Mouse (Mus musculus): ENCODE measurements around the gene Stx16. TPM values are rescaled to one million over a fixed set of nuclear protein-coding genes. Genes with fewer than 3 reads are reported as not detected.

The Stx16 gene
- polyA plus RNA-seq, 1 experiment from 2014 or later, result 11.2 TPM

GRCm38 (mm10) chr2:174110783-174111549 lies 34.9 kb downstream of the Stx16 start:
- H3K9ac ChIP-seq, result peak overlapping the region; percentile 89
- WGBS, result 46% methylated on average over 33 of the region's 33 CpGs
- H3K4me1 ChIP-seq (replicated peaks), result peaks cover 29% of the 10 kb centered on the region
- no peaks in the 10 kb centered on the region for H3K9me3 ChIP-seq (replicated peaks)
- peak overlapping the region; percentile 70 for H3K4me3 ChIP-seq
- no peaks in the 10 kb centered on the region for H3K27me3 ChIP-seq (replicated peaks)
- H3K27ac ChIP-seq (ENCODE audit: poor library complexity, severe bottlenecking), result peak overlapping the region; percentile 17; the same call in 1 of the 2 replicates
- peak; percentile 31; the same call in 1 of the 2 replicates for ATAC-seq (ENCODE audit: insufficient number of reproducible peaks, low FRiP score)
- peaks cover 35% of the 10 kb centered on the region for H3K36me3 ChIP-seq
- peak overlapping the region; percentile 84 for H3K4me2 ChIP-seq

- Histone ChIP-seq H3K4me2 (no peak overlapping the region), H3K27ac (ENCODE audit: poor library complexity, severe bottlenecking) (no peak overlapping the region), H3K9ac (no peak overlapping the region), H3K27me3 (replicated peaks) (no peaks in the 10 kb centered on the region), H3K36me3 (peaks cover 52% of the 10 kb centered on the region), H3K4me1 (replicated peaks) (peaks cover 35% of the 10 kb centered on the region), H3K9me3 (replicated peaks) (no peaks in the 10 kb centered on the region), H3K4me3 (no peak overlapping the region)
- 51% methylated on average over 18 of the region's 18 CpGs for WGBS
- ATAC-seq (ENCODE audit: insufficient number of reproducible peaks, low FRiP score), result no peak
Observed at GRCm38 (mm10) chr2:174112931-174113330, 36.8 kb downstream of the Stx16 start.

- no peak overlapping the region for H3K9ac ChIP-seq
- no peak overlapping the region for H3K4me2 ChIP-seq
- H3K36me3 ChIP-seq, result peaks cover 64% of the 10 kb centered on the region
- no peaks in the 10 kb centered on the region for H3K9me3 ChIP-seq (replicated peaks)
- 85% methylated on average over 12 of the region's 12 CpGs for WGBS
- H3K4me1 ChIP-seq (replicated peaks), result peaks cover 35% of the 10 kb centered on the region
- H3K27ac ChIP-seq (ENCODE audit: poor library complexity, severe bottlenecking), result no peak overlapping the region
- no peak overlapping the region for H3K4me3 ChIP-seq
- no peak for ATAC-seq (ENCODE audit: insufficient number of reproducible peaks, low FRiP score)
- no peaks in the 10 kb centered on the region for H3K27me3 ChIP-seq (replicated peaks)
Observed at GRCm38 (mm10) chr2:174114148-174114864, 38.2 kb downstream of the Stx16 start.

GRCm38 (mm10) chr2:174116929-174117328 lies 40.8 kb downstream of the Stx16 start:
- WGBS, result 53% methylated on average over 16 of the region's 16 CpGs
- Histone ChIP-seq H3K9ac (no peak overlapping the region), H3K27ac (ENCODE audit: poor library complexity, severe bottlenecking) (0 out of 2 replicates have a peak overlapping the region, but pooled peaks have one; percentile 5), H3K27me3 (replicated peaks) (no peaks in the 10 kb centered on the region), H3K36me3 (peaks cover 86% of the 10 kb centered on the region), H3K4me1 (replicated peaks) (peaks cover 17% of the 10 kb centered on the region), H3K9me3 (replicated peaks) (no peaks in the 10 kb centered on the region), H3K4me3 (no peak overlapping the region), H3K4me2 (peak overlapping the region; percentile 23; the same call in 1 of the 2 replicates)
- ATAC-seq (ENCODE audit: insufficient number of reproducible peaks, low FRiP score), result 0 out of 2 replicates have a peak, but pooled peaks have one; percentile 33

- Histone ChIP-seq H3K4me3 (no peak overlapping the region), H3K27me3 (replicated peaks) (no peaks in the 10 kb centered on the region), H3K4me1 (replicated peaks) (peaks cover 8% of the 10 kb centered on the region; the same call in 1 of the 2 replicates), H3K9me3 (replicated peaks) (no peaks in the 10 kb centered on the region), H3K9ac (no peak overlapping the region), H3K36me3 (peaks cover 88% of the 10 kb centered on the region), H3K27ac (ENCODE audit: poor library complexity, severe bottlenecking) (no peak overlapping the region), H3K4me2 (no peak overlapping the region)
- WGBS, result 78% methylated on average over 11 of the region's 11 CpGs
- no peak for ATAC-seq (ENCODE audit: insufficient number of reproducible peaks, low FRiP score)
Observed at GRCm38 (mm10) chr2:174118141-174118540, 42.0 kb downstream of the Stx16 start.

GRCm38 (mm10) chr2:174119259-174119658 lies 43.2 kb downstream of the Stx16 start:
- Histone ChIP-seq H3K4me1 (replicated peaks) (0 out of 2 replicates have a peak, but pooled peaks cover 6% of the 10 kb centered on the region), H3K4me3 (no peak overlapping the region), H3K9ac (no peak overlapping the region), H3K27ac (ENCODE audit: poor library complexity, severe bottlenecking) (no peak overlapping the region), H3K36me3 (peaks cover 94% of the 10 kb centered on the region), H3K27me3 (replicated peaks) (no peaks in the 10 kb centered on the region), H3K9me3 (replicated peaks) (peaks cover 6% of the 10 kb centered on the region), H3K4me2 (no peak overlapping the region)
- 93% methylated on average over 11 of the region's 11 CpGs for WGBS
- ATAC-seq (ENCODE audit: insufficient number of reproducible peaks, low FRiP score), result no peak

- H3K4me1 ChIP-seq (replicated peaks), result 0 out of 2 replicates have a peak, but pooled peaks cover 6% of the 10 kb centered on the region
- no peak overlapping the region for H3K4me3 ChIP-seq
- no peak for ATAC-seq (ENCODE audit: insufficient number of reproducible peaks, low FRiP score)
- no peak overlapping the region for H3K9ac ChIP-seq
- H3K27ac ChIP-seq (ENCODE audit: poor library complexity, severe bottlenecking), result no peak overlapping the region
- H3K36me3 ChIP-seq, result peaks cover 92% of the 10 kb centered on the region
- no peaks in the 10 kb centered on the region for H3K27me3 ChIP-seq (replicated peaks)
- H3K4me2 ChIP-seq, result no peak overlapping the region
- H3K9me3 ChIP-seq (replicated peaks), result peaks cover 19% of the 10 kb centered on the region
- WGBS, result 90% methylated on average over 19 of the region's 19 CpGs
Observed at GRCm38 (mm10) chr2:174120631-174121030, 44.5 kb downstream of the Stx16 start.

GRCm38 (mm10) chr2:174121411-174121947 lies 45.4 kb downstream of the Stx16 start:
- H3K9me3 ChIP-seq (replicated peaks), result peaks cover 19% of the 10 kb centered on the region
- H3K27me3 ChIP-seq (replicated peaks), result no peaks in the 10 kb centered on the region
- WGBS, result 83% methylated on average over 12 of the region's 12 CpGs
- H3K27ac ChIP-seq (ENCODE audit: poor library complexity, severe bottlenecking), result no peak overlapping the region
- no peak overlapping the region for H3K4me2 ChIP-seq
- no peak overlapping the region for H3K9ac ChIP-seq
- no peak overlapping the region for H3K4me3 ChIP-seq
- peaks cover 7% of the 10 kb centered on the region for H3K4me1 ChIP-seq (replicated peaks)
- peaks cover 86% of the 10 kb centered on the region for H3K36me3 ChIP-seq
- ATAC-seq (ENCODE audit: insufficient number of reproducible peaks, low FRiP score), result peak; percentile 24; the same call in 1 of the 2 replicates

GRCm38 (mm10) chr2:174122331-174122730 lies 46.2 kb downstream of the Stx16 start:
- Histone ChIP-seq H3K9me3 (replicated peaks) (peaks cover 19% of the 10 kb centered on the region), H3K9ac (no peak overlapping the region), H3K36me3 (peaks cover 77% of the 10 kb centered on the region), H3K4me3 (no peak overlapping the region), H3K27me3 (replicated peaks) (no peaks in the 10 kb centered on the region), H3K27ac (ENCODE audit: poor library complexity, severe bottlenecking) (no peak overlapping the region), H3K4me1 (replicated peaks) (peaks cover 10% of the 10 kb centered on the region), H3K4me2 (no peak overlapping the region)
- WGBS, result 89% methylated on average over 2 of the region's 2 CpGs
- no peak for ATAC-seq (ENCODE audit: insufficient number of reproducible peaks, low FRiP score)

- H3K4me3 ChIP-seq, result no peak overlapping the region
- H3K27me3 ChIP-seq (replicated peaks), result 0 out of 2 replicates have a peak, but pooled peaks cover 5% of the 10 kb centered on the region
- no peak for ATAC-seq (ENCODE audit: insufficient number of reproducible peaks, low FRiP score)
- WGBS, result 91% methylated on average over 3 of the region's 3 CpGs
- H3K36me3 ChIP-seq, result peaks cover 65% of the 10 kb centered on the region
- H3K9ac ChIP-seq, result no peak overlapping the region
- H3K4me1 ChIP-seq (replicated peaks), result peaks cover 13% of the 10 kb centered on the region
- peaks cover 19% of the 10 kb centered on the region for H3K9me3 ChIP-seq (replicated peaks)
- no peak overlapping the region for H3K27ac ChIP-seq (ENCODE audit: poor library complexity, severe bottlenecking)
- no peak overlapping the region for H3K4me2 ChIP-seq
Observed at GRCm38 (mm10) chr2:174123731-174124130, 47.6 kb downstream of the Stx16 start.

Measured in heart, embryonic 12.5 days (tissue).